Mouse (Mus musculus) erythroblast, embryonic 14.5 days (primary cell): ENCODE data around the gene Prcd. TPM values are rescaled to one million over a fixed set of nuclear protein-coding genes. Genes with fewer than 3 reads are reported as not detected.
A peak's percentile ranks its signal among the peaks of the same experiment; 100 is the strongest.

ENCODE experiments used
- H3K27me3 ChIP-seq: 2 replicates; pipeline ENCODE4 v1.6.1; 2012; ENCODE audit warnings: inconsistent platforms; ENCODE audit not compliant: control insufficient read depth
- H3K36me3 ChIP-seq: 2 replicates; pipeline ENCODE4 v1.6.1; 2012; ENCODE audit warnings: mild to moderate bottlenecking, inconsistent platforms; ENCODE audit not compliant: control insufficient read depth
- H3K4me1 ChIP-seq: 2 replicates; pipeline ENCODE4 v1.6.1; 2012; ENCODE audit warnings: inconsistent platforms; ENCODE audit not compliant: control insufficient read depth
- H3K4me3 ChIP-seq: replicated peaks from 2 replicates; pipeline ENCODE3; 2012; ENCODE audit warnings: moderate library complexity, mild to moderate bottlenecking, inconsistent platforms
- H3K9me3 ChIP-seq: 2 replicates; pipeline ENCODE4 v1.6.1; 2012; ENCODE audit warnings: low read length, inconsistent platforms, mixed read lengths; ENCODE audit not compliant: control insufficient read depth
- GATA1 ChIP-seq: IDR thresholded peaks from 2 replicates; pipeline ENCODE4 v1.6.1; 2012; ENCODE audit warnings: low read length, inconsistent platforms, mixed read lengths
- TAL1 ChIP-seq: IDR thresholded peaks from 3 replicates; pipeline ENCODE4 v1.6.1; 2012; ENCODE audit warnings: low read length, inconsistent platforms, mixed read lengths
- polyA plus RNA-seq: library from polyadenylated mRNA; stranded (reverse); fragments of >175 nt; gene quantifications from 2 replicates; pipeline ENCODE4 v1.2.3, GENCODE M21; 2012

The Prcd gene
- polyA plus RNA-seq, 1 experiment, result not detected

- Histone ChIP-seq H3K27me3 (no peaks in the 10 kb centered on the region), H3K4me1 (peaks cover 100% of the 10 kb centered on the region), H3K4me3 (peak overlapping the region; percentile 65), H3K36me3 (peaks cover 74% of the 10 kb centered on the region), H3K9me3 (no peaks in the 10 kb centered on the region)
- no peak for TF ChIP-seq TAL1
- no peak for TF ChIP-seq GATA1
These were observed 36.8 kb upstream of the Prcd start for GRCm38 (mm10) chr11:116616438-116617118.

GRCm38 (mm10) chr11:116617641-116618040 lies 35.7 kb upstream of the Prcd start:
- no peaks in the 10 kb centered on the region for H3K9me3 ChIP-seq
- TF ChIP-seq TAL1, result no peak
- TF ChIP-seq GATA1, result no peak
- peaks cover 100% of the 10 kb centered on the region for H3K4me1 ChIP-seq
- H3K4me3 ChIP-seq, result no peak overlapping the region
- peaks cover 73% of the 10 kb centered on the region for H3K36me3 ChIP-seq
- no peaks in the 10 kb centered on the region for H3K27me3 ChIP-seq

- H3K36me3 ChIP-seq, result peaks cover 63% of the 10 kb centered on the region
- no peak overlapping the region for H3K4me3 ChIP-seq
- H3K4me1 ChIP-seq, result peaks cover 100% of the 10 kb centered on the region
- no peaks in the 10 kb centered on the region for H3K27me3 ChIP-seq
- TF ChIP-seq GATA1, result no peak
- TF ChIP-seq TAL1, result no peak
- H3K9me3 ChIP-seq, result no peaks in the 10 kb centered on the region
These were observed 34.7 kb upstream of the Prcd start for GRCm38 (mm10) chr11:116618666-116619065.

GRCm38 (mm10) chr11:116619156-116619555 lies 34.2 kb upstream of the Prcd start:
- Histone ChIP-seq H3K4me3 (peak overlapping the region; percentile 80), H3K9me3 (no peaks in the 10 kb centered on the region), H3K4me1 (peaks cover 100% of the 10 kb centered on the region), H3K27me3 (no peaks in the 10 kb centered on the region), H3K36me3 (peaks cover 59% of the 10 kb centered on the region)
- TF ChIP-seq GATA1 (no peak), TAL1 (no peak)

GRCm38 (mm10) chr11:116619561-116619960 lies 33.8 kb upstream of the Prcd start:
- TF ChIP-seq TAL1 (no peak), GATA1 (no peak)
- Histone ChIP-seq H3K36me3 (peaks cover 56% of the 10 kb centered on the region), H3K4me3 (peak overlapping the region; percentile 80), H3K4me1 (peaks cover 100% of the 10 kb centered on the region), H3K9me3 (no peaks in the 10 kb centered on the region), H3K27me3 (no peaks in the 10 kb centered on the region)

- Histone ChIP-seq H3K36me3 (peaks cover 51% of the 10 kb centered on the region), H3K4me3 (peak overlapping the region; percentile 80), H3K4me1 (peaks cover 100% of the 10 kb centered on the region)
These were observed 33.3 kb upstream of the Prcd start for GRCm38 (mm10) chr11:116620073-116620472.

GRCm38 (mm10) chr11:116620559-116621253 lies 32.6 kb upstream of the Prcd start:
- H3K9me3 ChIP-seq, result no peaks in the 10 kb centered on the region
- TF ChIP-seq GATA1 (no peak), TAL1 (no peak)
- peaks cover 51% of the 10 kb centered on the region for H3K36me3 ChIP-seq
- H3K4me3 ChIP-seq, result peak overlapping the region; percentile 80
- H3K4me1 ChIP-seq, result peaks cover 100% of the 10 kb centered on the region
- H3K27me3 ChIP-seq, result no peaks in the 10 kb centered on the region

More at GRCm38 (mm10) chr11:116620073-116620472, 33.3 kb upstream of the Prcd start:
- peak; percentile 44 for TF ChIP-seq TAL1
- TF ChIP-seq GATA1, result peak; percentile 74
- no peaks in the 10 kb centered on the region for H3K9me3 ChIP-seq
- no peaks in the 10 kb centered on the region for H3K27me3 ChIP-seq

- Histone ChIP-seq H3K27me3 (no peaks in the 10 kb centered on the region), H3K36me3 (peaks cover 51% of the 10 kb centered on the region), H3K4me1 (peaks cover 97% of the 10 kb centered on the region), H3K9me3 (no peaks in the 10 kb centered on the region), H3K4me3 (peak overlapping the region; percentile 80)
- TF ChIP-seq TAL1 (no peak), GATA1 (no peak)
These were observed 32.1 kb upstream of the Prcd start for GRCm38 (mm10) chr11:116621258-116621704.
